Mouse (Mus musculus) forebrain, embryonic 10.5 days (tissue): ENCODE measurements around the gene Nprl3. TPM values are rescaled to one million over a fixed set of nuclear protein-coding genes. Genes with fewer than 3 reads are reported as not detected.
A peak's percentile ranks its signal among the peaks of the same experiment; 100 is the strongest.

Source experiments
- DNase-seq: peaks from one replicate; pipeline ENCODE4 v3.0.0-alpha.2; 2017; ENCODE audit warnings: low spot score; ENCODE audit errors: extremely low spot score
- H3K27ac ChIP-seq: fragments of 300-500 bp; sonication (generic); 2 replicates; pipeline ENCODE4 v1.5.1; 2016; ENCODE audit warnings: mild to moderate bottlenecking
- H3K27me3 ChIP-seq: fragments of 300-500 bp; sonication (generic); 2 replicates; pipeline ENCODE4 v1.6.1; 2016; ENCODE audit warnings: mild to moderate bottlenecking; ENCODE audit not compliant: poor library complexity, severe bottlenecking
- H3K36me3 ChIP-seq: fragments of 300-500 bp; sonication (generic); replicated peaks from 2 replicates; pipeline ENCODE4 v1.6.1; 2016; ENCODE audit warnings: mild to moderate bottlenecking, moderate library complexity
- H3K4me1 ChIP-seq: fragments of 300-500 bp; sonication (generic); 2 replicates; pipeline ENCODE4 v1.6.1; 2016
- H3K4me3 ChIP-seq: fragments of 300-500 bp; sonication (generic); 2 replicates; pipeline ENCODE4 v1.5.1; 2016; ENCODE audit warnings: mild to moderate bottlenecking, moderate library complexity
- H3K9me3 ChIP-seq: fragments of 300-500 bp; sonication (generic); 2 replicates; pipeline ENCODE4 v1.6.1; 2016; ENCODE audit warnings: mild to moderate bottlenecking, moderate library complexity
- WGBS: fragments of 180-500 bp; shearing (Covaris S2); methylation state at CpG from one replicate; pipeline ENCODE4 v1.1.7; 2016; 5-methylcytosine and 5-hydroxymethylcytosine counted together
- polyA plus RNA-seq: library from polyadenylated mRNA; unstranded; fragments of >200 nt; fragmentation: Nextera tagmentation; extraction: Ambion mirVana; gene quantifications from 2 replicates; pipeline ENCODE4 v1.2.1, GENCODE M21; 2016

Gene Nprl3
- polyA plus RNA-seq, 1 experiment from 2014 or later: 48.3 TPM

- no peak for DNase-seq
Measured at GRCm38 (mm10) chr11:32278458-32278957, 11.0 kb upstream of the Nprl3 start.

GRCm38 (mm10) chr11:32277736-32278457 is 10.4 kb upstream of the Nprl3 start:
- Histone ChIP-seq H3K4me3 (no peak overlapping the region), H3K9me3 (no peaks in the 10 kb centered on the region), H3K4me1 (peaks cover 10% of the 10 kb centered on the region), H3K27me3 (peaks cover 35% of the 10 kb centered on the region), H3K36me3 (no peaks in the 10 kb centered on the region), H3K27ac (no peak overlapping the region)
- WGBS: 74% methylated on average over 21 of the region's 21 CpGs
- peak; percentile 26 for DNase-seq

More at GRCm38 (mm10) chr11:32278458-32278957, 11.0 kb upstream of the Nprl3 start:
- H3K36me3 ChIP-seq: no peaks in the 10 kb centered on the region
- WGBS: 83% methylated on average over 12 of the region's 12 CpGs
- H3K27me3 ChIP-seq: peaks cover 35% of the 10 kb centered on the region
- H3K9me3 ChIP-seq: no peaks in the 10 kb centered on the region
- H3K27ac ChIP-seq: 0 out of 2 replicates have a peak overlapping the region, but pooled peaks have one; percentile 20
- no peak overlapping the region for H3K4me3 ChIP-seq
- H3K4me1 ChIP-seq: peaks cover 10% of the 10 kb centered on the region

GRCm38 (mm10) chr11:32276347-32276746 is 8.8 kb upstream of the Nprl3 start, which contains the start of gene Hba-x:
Gene Hba-x, plus strand, starts transcription at chr11:32276400.
- Histone ChIP-seq H3K27me3 (peaks cover 30% of the 10 kb centered on the region), H3K36me3 (no peaks in the 10 kb centered on the region), H3K9me3 (no peaks in the 10 kb centered on the region), H3K27ac (peak within 1 kb of the TSS; percentile 26; the same call in 1 of the 2 replicates), H3K4me3 (no peak within 1 kb of the TSS), H3K4me1 (peaks cover 10% of the 10 kb centered on the region)
- 76% methylated on average over 3 of the region's 3 CpGs for WGBS
- DNase-seq: no peak

GRCm38 (mm10) chr11:32271178-32271577 is 3.7 kb upstream of the Nprl3 start:
- H3K4me3 ChIP-seq: no peak overlapping the region
- peaks cover 16% of the 10 kb centered on the region for H3K4me1 ChIP-seq
- peaks cover 1% of the 10 kb centered on the region; the same call in 1 of the 2 replicates for H3K27me3 ChIP-seq
- no peak overlapping the region for H3K27ac ChIP-seq
- no peak for DNase-seq
- no peaks in the 10 kb centered on the region for H3K9me3 ChIP-seq
- no peaks in the 10 kb centered on the region for H3K36me3 ChIP-seq
- 61% methylated on average over 4 of the region's 4 CpGs for WGBS

GRCm38 (mm10) chr11:32268952-32269351 is 1.4 kb upstream of the Nprl3 start:
- no peak overlapping the region for H3K4me3 ChIP-seq
- no peak for DNase-seq
- H3K4me1 ChIP-seq: peaks cover 24% of the 10 kb centered on the region
- H3K27ac ChIP-seq: peak overlapping the region; percentile 98
- 84% methylated on average over 5 of the region's 5 CpGs for WGBS
- no peaks in the 10 kb centered on the region for H3K27me3 ChIP-seq
- no peaks in the 10 kb centered on the region for H3K9me3 ChIP-seq
- H3K36me3 ChIP-seq: no peaks in the 10 kb centered on the region

DNA sequence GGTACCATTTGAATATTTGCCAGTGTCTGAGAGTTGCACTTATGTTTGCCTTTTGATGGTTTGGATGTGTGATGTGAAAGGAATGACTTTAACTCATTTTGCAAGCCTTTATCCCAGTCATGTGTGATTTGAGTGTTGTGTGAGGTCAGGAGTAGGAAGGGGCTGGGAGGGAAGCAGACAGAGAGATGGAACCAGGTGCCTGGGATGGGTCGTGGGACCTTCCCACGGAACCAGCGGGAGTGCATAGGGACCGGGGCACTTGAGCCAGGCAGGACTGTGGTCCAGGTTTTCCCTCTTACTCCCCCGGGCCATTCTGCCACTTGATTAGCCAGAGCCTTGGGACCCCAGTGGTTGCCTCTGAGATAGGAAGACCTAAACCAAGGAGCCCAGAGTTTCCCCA is 457 bp upstream of the Nprl3 start:
- Histone ChIP-seq H3K4me1 (peaks cover 24% of the 10 kb centered on the region), H3K4me3 (peak overlapping the region; percentile 92), H3K27ac (peak overlapping the region; percentile 98), H3K9me3 (no peaks in the 10 kb centered on the region), H3K27me3 (no peaks in the 10 kb centered on the region), H3K36me3 (peaks cover 1% of the 10 kb centered on the region; the same call in 1 of the 2 replicates)
- WGBS: 31% methylated on average over 5 of the region's 5 CpGs
- peak; percentile 23 for DNase-seq

DNA sequence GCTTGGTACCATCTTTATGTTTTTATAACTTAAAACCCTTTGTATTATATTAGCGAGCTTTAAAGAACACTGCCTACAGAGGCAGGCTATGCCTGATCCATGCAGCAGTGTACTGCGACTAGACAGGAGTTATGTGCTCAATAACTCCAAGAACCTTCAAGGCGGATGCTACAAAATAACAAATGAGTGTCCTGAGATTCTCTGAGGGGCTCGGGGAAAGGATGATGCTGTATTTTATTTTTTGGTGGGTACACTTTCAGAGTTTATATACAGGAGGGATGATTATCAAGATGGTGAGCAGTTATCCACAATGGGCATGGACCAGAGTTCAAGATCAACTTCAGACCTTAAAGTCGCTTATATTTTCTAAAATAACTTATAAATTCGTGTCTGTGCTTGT is 731 bp downstream of the Nprl3 start:
- Histone ChIP-seq H3K9me3 (no peaks in the 10 kb centered on the region), H3K36me3 (peaks cover 13% of the 10 kb centered on the region), H3K4me3 (peak overlapping the region; percentile 92), H3K27me3 (no peaks in the 10 kb centered on the region), H3K27ac (peak overlapping the region; percentile 98), H3K4me1 (peaks cover 24% of the 10 kb centered on the region)
- DNase-seq: no peak
- 39% methylated on average over 6 of the region's 6 CpGs for WGBS

DNA sequence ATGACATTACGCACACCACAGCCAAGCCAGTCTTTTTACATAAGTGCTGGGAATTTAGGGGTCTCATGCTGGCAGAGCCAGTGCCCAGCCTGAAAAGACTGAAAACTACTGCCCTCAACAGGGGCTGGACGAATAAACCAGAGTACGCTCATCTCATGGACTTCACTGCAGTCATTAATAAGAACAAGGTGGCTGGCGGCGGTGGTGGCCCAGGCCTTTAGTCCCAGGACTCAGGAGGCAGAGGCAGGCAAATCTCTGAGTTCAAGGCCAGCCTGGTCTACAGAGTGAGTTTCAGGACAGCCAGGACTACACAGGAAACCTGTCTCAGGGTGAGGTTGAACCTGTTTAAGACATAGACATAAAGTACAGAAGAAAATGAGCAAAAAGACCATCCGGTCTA is 1.3 kb downstream of the Nprl3 start:
- peaks cover 24% of the 10 kb centered on the region for H3K4me1 ChIP-seq
- peaks cover 15% of the 10 kb centered on the region for H3K36me3 ChIP-seq
- DNase-seq: no peak
- H3K4me3 ChIP-seq: peak overlapping the region; percentile 10; the same call in 1 of the 2 replicates
- H3K27ac ChIP-seq: peak overlapping the region; percentile 72
- no peaks in the 10 kb centered on the region for H3K9me3 ChIP-seq
- WGBS: 90% methylated on average over 6 of the region's 6 CpGs
- H3K27me3 ChIP-seq: no peaks in the 10 kb centered on the region

GRCm38 (mm10) chr11:32265117-32265738 is 2.3 kb downstream of the Nprl3 start:
- 93% methylated on average over 3 of the region's 3 CpGs for WGBS
- no peak overlapping the region for H3K27ac ChIP-seq
- no peaks in the 10 kb centered on the region for H3K27me3 ChIP-seq
- no peak for DNase-seq
- no peaks in the 10 kb centered on the region for H3K9me3 ChIP-seq
- H3K4me3 ChIP-seq: no peak overlapping the region
- H3K36me3 ChIP-seq: peaks cover 24% of the 10 kb centered on the region
- peaks cover 24% of the 10 kb centered on the region for H3K4me1 ChIP-seq

GRCm38 (mm10) chr11:32262674-32263415 is 4.7 kb downstream of the Nprl3 start:
- no peak for DNase-seq
- Histone ChIP-seq H3K27me3 (no peaks in the 10 kb centered on the region), H3K4me1 (peaks cover 16% of the 10 kb centered on the region), H3K4me3 (no peak overlapping the region), H3K27ac (peak overlapping the region; percentile 53; the same call in 1 of the 2 replicates), H3K9me3 (no peaks in the 10 kb centered on the region), H3K36me3 (peaks cover 37% of the 10 kb centered on the region)
- 91% methylated on average over 10 of the region's 10 CpGs for WGBS

GRCm38 (mm10) chr11:32256566-32256965 is 10.9 kb downstream of the Nprl3 start:
- DNase-seq: no peak
- no peaks in the 10 kb centered on the region for H3K9me3 ChIP-seq
- peaks cover 72% of the 10 kb centered on the region for H3K36me3 ChIP-seq
- H3K27me3 ChIP-seq: no peaks in the 10 kb centered on the region
- H3K27ac ChIP-seq: peak overlapping the region; percentile 60
- H3K4me1 ChIP-seq: no peaks in the 10 kb centered on the region
- H3K4me3 ChIP-seq: no peak overlapping the region
- 94% methylated on average over 3 of the region's 3 CpGs for WGBS

- Histone ChIP-seq H3K4me3 (no peak overlapping the region), H3K27ac (peak overlapping the region; percentile 66)
Measured at GRCm38 (mm10) chr11:32256146-32256545, 11.4 kb downstream of the Nprl3 start.

More at GRCm38 (mm10) chr11:32256146-32256545, 11.4 kb downstream of the Nprl3 start:
- H3K4me1 ChIP-seq: no peaks in the 10 kb centered on the region
- 85% methylated on average over 1 of the region's 1 CpGs for WGBS
- peaks cover 76% of the 10 kb centered on the region for H3K36me3 ChIP-seq
- H3K27me3 ChIP-seq: no peaks in the 10 kb centered on the region
- H3K9me3 ChIP-seq: no peaks in the 10 kb centered on the region
- DNase-seq: no peak
